Mouse (Mus musculus) monocyte, adult 5-6 weeks (primary cell): ENCODE results near the gene Dhrs11. TPM values are rescaled to one million over a fixed set of nuclear protein-coding genes. Genes with fewer than 3 reads are reported as not detected.

ENCODE experiments used
- ATAC-seq: fragments of 153-309, 156-312 bp; replicated peaks from 2 replicates; pipeline ENCODE4 v1.8.0; 2017; ENCODE audit warnings: mild to moderate bottlenecking; ENCODE audit not compliant: low TSS enrichment, insufficient number of reproducible peaks, severe bottlenecking, poor library complexity, low FRiP score
- total RNA-seq: library from RNA; stranded (forward); fragments of 200-1000, 200-491, 200-594 nt; gene quantifications from 3 replicates; pipeline ENCODE4 v1.2.3, GENCODE M21; 2017

The Dhrs11 gene
- total RNA-seq, 1 experiment from 2014 or later, result 10.3 TPM

DNA sequence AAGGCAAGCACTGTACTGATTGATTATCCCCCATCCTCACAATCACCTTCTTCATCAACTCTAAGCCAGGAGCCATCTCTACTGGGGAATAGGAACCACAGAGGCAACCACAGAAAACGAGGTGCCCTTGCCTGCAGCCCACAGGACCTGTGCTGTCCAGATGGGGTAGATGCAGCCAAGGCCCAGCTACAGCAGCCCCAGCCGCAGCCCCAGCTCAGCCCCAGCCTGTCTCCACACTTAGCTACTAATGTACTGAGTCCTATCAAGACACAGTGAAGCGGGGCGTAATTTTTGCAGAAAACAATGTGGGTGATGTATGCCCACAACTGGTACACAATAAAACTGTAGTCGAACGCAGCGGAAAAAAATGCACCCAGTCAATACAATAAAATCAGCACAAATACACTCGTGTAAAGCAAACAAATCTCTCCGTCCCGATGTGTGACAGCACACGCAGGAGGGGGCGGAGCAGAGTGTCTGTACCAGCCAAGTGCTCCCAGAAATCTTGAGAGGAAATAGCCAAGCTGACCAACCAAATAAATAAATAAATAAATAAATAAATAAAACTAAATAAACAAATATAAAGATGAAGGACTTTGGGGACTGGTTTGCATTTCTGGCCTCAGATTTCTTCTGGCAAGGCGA is 53.8 kb downstream of the Dhrs11 start:
- ATAC-seq, result no peak

Other genes with a start within 250 kb of the Dhrs11 start
- gene Mrm1, start 9.5 kb downstream of the Dhrs11 start, total RNA-seq, result 5.7 to 8.8 TPM (median 6.3 TPM) in 3 replicates
- gene Ggnbp2, start 41.8 kb upstream of the Dhrs11 start, total RNA-seq, result 317 to 399 TPM (median 347 TPM) in 3 replicates
- 0.75 to 4.2 TPM (median 1.2 TPM) in 3 replicates for gene Myo19, start 51.2 kb upstream of the Dhrs11 start, total RNA-seq
- gene Pigw, start 51.3 kb upstream of the Dhrs11 start, total RNA-seq, result 3.2 to 5.0 TPM (median 4.7 TPM) in 3 replicates
- gene Znhit3, start 87.4 kb upstream of the Dhrs11 start, total RNA-seq, result 8.6 to 18.2 TPM (median 17.8 TPM) in 3 replicates
- gene Car4, start 128.8 kb upstream of the Dhrs11 start, total RNA-seq, result not detected in 3 replicates